Mouse (Mus musculus) lung, adult 2 months (tissue): ENCODE results near the gene Chrnb1. TPM values are rescaled to one million over a fixed set of nuclear protein-coding genes. Genes with fewer than 3 reads are reported as not detected.

Experiments used
- DNase-seq: peaks from one replicate; pipeline ENCODE4 v3.0.0; 2022
- H3K4me1 ChIP-seq: fragments of 200-500 bp; 2 replicates; pipeline ENCODE4 v1.6.1; 2011; ENCODE audit warnings: low read length; ENCODE audit not compliant: control insufficient read depth, insufficient read depth
- H3K4me3 ChIP-seq: fragments of 200-500 bp; replicated peaks from 2 replicates; pipeline ENCODE3; 2011; ENCODE audit warnings: low read depth, mild to moderate bottlenecking, control low read depth, low read length; ENCODE audit errors: extremely low read depth
- CTCF ChIP-seq: fragments of 200-500 bp; IDR thresholded peaks from 2 replicates; pipeline ENCODE4 v1.5.1; 2011; ENCODE audit warnings: mild to moderate bottlenecking, low read length, control low read depth; ENCODE audit not compliant: insufficient read depth
- POLR2A ChIP-seq: fragments of 200-500 bp; IDR thresholded peaks from 2 replicates; pipeline ENCODE4 v1.6.1; 2011; ENCODE audit warnings: low read depth, mild to moderate bottlenecking, control low read depth, low read length, borderline replicate concordance; ENCODE audit errors: extremely low read depth
- WGBS: fragments of 180-500 bp; shearing (Covaris S2); methylation state at CpG from one replicate; pipeline ENCODE4 v1.1.7; 2018; 5-methylcytosine and 5-hydroxymethylcytosine counted together
- polyA plus RNA-seq: library from polyadenylated mRNA; depleted of rRNA; stranded (reverse); fragments of >200 nt; gene quantifications from 2 replicates; pipeline ENCODE4 v1.2.3, GENCODE M21; 2012

Chrnb1 gene
- polyA plus RNA-seq, 1 experiment, result 38.0 TPM

DNA sequence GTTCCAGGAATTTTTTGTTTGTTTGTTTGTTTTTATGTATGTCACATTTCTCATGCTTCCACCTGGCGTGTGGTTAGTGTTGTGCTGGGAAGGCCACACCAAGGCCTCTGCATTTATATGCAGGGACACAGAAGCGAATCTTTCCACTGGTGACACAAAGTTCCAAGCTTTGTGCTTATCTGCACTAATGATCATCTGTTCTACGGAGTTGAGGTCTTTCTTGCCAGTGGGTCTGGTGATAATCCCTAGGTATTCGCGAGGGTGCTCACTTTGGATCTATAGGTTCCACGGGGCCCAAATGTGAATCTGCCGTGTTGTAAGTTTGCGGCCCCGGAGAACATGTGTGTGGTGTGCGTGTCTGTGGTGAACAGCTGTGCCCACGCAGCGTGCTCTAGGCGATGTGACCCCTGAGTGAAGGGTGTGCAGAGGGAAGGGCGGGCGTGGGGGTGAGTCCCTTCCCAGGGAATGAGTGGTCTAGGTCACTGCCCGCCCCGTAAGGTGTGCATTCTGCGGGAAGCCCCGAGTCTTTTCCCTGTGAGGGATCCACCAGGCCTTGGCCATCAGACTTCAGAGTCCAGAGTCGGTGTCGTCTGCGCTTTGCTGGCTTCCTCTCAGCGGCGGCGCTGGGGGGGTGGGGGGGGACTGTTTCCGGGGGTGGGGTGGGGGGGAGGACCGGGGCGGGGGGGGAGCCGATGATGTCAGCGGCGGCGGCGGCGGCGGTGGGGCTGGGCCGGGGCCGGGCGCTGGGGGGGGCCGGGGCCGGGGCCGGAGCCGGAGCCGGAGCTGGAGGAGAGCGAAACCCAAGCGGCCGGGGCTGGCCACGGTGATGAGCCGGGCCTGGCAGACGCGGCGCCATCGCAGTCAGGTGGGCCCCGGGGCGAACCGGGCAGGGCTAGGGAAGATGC, 30.3 kb downstream of the Chrnb1 start, which contains the start of gene Zbtb4:
Gene Zbtb4 (plus strand): TSS at position 692 of the 905 bp plus-strand sequence.
- Histone ChIP-seq H3K4me3 (peak within 1 kb of the TSS; percentile 99), H3K4me1 (peaks cover 17% of the 10 kb centered on the region)
- WGBS, result 16% methylated on average over 36 of the region's 55 CpGs
- peak; percentile 58 for DNase-seq
- peak; percentile 70; the same call in 1 of the 2 replicates for TF ChIP-seq POLR2A
- TF ChIP-seq CTCF, result no peak

- peak; percentile 38; the same call in 1 of the 2 replicates for TF ChIP-seq CTCF
- no peak for TF ChIP-seq POLR2A
- Histone ChIP-seq H3K4me1 (peaks cover 17% of the 10 kb centered on the region), H3K4me3 (no peak overlapping the region)
- 82% methylated on average over 7 of the region's 7 CpGs for WGBS
- no peak for DNase-seq
Measured at GRCm38 (mm10) chr11:69763551-69763950, 32.2 kb downstream of the Chrnb1 start.

GRCm38 (mm10) chr11:69761868-69762267, 33.9 kb downstream of the Chrnb1 start, which contains the start of gene Slc35g3:
TSS of gene Slc35g3 (minus strand) at chr11:69761968.
- WGBS, result 40% methylated on average over 1 of the region's 1 CpGs
- H3K4me3 ChIP-seq, result no peak within 1 kb of the TSS
- DNase-seq, result no peak
- H3K4me1 ChIP-seq, result peaks cover 8% of the 10 kb centered on the region
- no peak for TF ChIP-seq POLR2A
- no peak for TF ChIP-seq CTCF

DNA sequence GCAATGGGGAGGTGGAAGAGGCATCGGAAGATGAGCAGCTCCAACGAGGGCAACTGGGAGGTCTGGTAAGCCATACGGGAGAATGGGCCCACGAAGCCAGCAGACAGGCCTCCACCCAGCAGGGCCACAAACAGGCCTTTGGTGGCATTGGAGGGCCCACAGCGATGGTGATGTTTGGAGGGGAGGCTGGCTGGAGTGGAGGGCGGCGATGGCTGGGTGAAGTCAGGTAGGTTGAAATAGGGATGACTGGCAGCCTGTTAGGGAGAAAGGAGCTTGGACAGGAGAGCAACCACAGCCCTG, 34.9 kb downstream of the Chrnb1 start:
- WGBS, result 95% methylated on average over 7 of the region's 7 CpGs
- peaks cover 11% of the 10 kb centered on the region for H3K4me1 ChIP-seq
- TF ChIP-seq CTCF (no peak), POLR2A (no peak)

GRCm38 (mm10) chr11:69760160-69760900, 35.4 kb downstream of the Chrnb1 start:
- WGBS, result 81% methylated on average over 14 of the region's 14 CpGs
- TF ChIP-seq CTCF (no peak), POLR2A (no peak)
- Histone ChIP-seq H3K4me1 (peaks cover 11% of the 10 kb centered on the region), H3K4me3 (no peak overlapping the region)
- DNase-seq, result no peak

More for the DNA sequence above, 34.9 kb downstream of the Chrnb1 start:
- no peak for DNase-seq
- no peak overlapping the region for H3K4me3 ChIP-seq

DNA sequence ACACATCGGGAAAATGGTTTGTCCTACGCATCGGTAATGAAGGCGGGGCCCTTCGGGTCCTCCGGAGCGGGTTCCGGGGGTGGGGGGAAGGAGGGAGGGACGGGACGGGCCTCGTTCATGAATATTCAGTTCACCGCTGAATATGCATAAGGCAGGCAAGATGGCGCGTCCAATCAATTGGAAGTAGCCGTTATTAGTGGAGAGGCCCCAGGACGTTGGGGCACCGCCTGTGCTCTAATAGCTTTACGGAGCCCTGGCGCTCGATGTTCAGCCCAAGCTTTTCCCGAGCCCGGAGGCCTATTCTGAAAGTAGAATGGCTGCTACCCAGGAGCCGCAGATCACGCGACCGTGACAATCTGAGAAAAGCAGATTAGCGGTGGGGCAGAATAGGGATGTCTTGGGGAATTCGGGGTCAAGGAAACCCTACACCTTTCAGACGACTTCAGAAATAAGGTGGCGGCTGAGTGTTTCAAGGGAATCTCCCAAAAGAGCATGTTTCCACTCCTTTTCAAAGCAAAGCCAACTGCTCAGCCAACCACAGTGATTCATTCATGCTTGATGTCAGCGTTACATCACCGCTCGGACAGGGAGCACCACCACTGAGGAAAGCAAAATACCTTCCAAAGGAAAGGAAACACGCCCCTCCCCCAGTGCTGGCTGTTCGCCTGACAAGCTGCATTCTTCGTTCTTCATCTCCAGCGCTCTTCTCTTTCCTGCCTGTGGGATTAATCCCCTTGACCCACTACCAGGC, 36.6 kb downstream of the Chrnb1 start:
- TF ChIP-seq POLR2A (peak; percentile 87; the same call in 1 of the 2 replicates), CTCF (no peak)
- DNase-seq, result peak; percentile 87
- Histone ChIP-seq H3K4me1 (peaks cover 9% of the 10 kb centered on the region), H3K4me3 (peak overlapping the region; percentile 81)
- under 1% methylated on average over 37 of the region's 37 CpGs for WGBS

- peaks cover 9% of the 10 kb centered on the region for H3K4me1 ChIP-seq
- TF ChIP-seq CTCF, result no peak
- peak; percentile 100 for TF ChIP-seq POLR2A
- under 1% methylated on average over 36 of the region's 36 CpGs for WGBS
- H3K4me3 ChIP-seq, result peak within 1 kb of the TSS; percentile 81
- DNase-seq, result peak; percentile 96
Measured at GRCm38 (mm10) chr11:69758478-69758970, 37.2 kb downstream of the Chrnb1 start, which contains the start of gene Polr2a. TSS of gene Polr2a (minus strand) at chr11:69758637.

- TF ChIP-seq POLR2A, result no peak
- no peak for TF ChIP-seq CTCF
- 0% methylated on average over 26 of the region's 26 CpGs for WGBS
- Histone ChIP-seq H3K4me1 (peaks cover 9% of the 10 kb centered on the region), H3K4me3 (peak overlapping the region; percentile 74)
- DNase-seq, result peak; percentile 97
Measured at GRCm38 (mm10) chr11:69758090-69758456, 37.7 kb downstream of the Chrnb1 start.
